Mouse (Mus musculus) bone marrow macrophage, adult 2 months (primary cell): Measurements from ENCODE around the gene Chtf18.

ENCODE experiments used
- CTCF ChIP-seq: IDR thresholded peaks from 2 replicates; pipeline ENCODE4 v1.5.1; 2012; ENCODE audit warnings: low read depth, mild to moderate bottlenecking, low read length, moderate library complexity
- POLR2A ChIP-seq: IDR thresholded peaks from 2 replicates; pipeline ENCODE4 v1.6.1; 2012; ENCODE audit warnings: mild to moderate bottlenecking, low read depth, low read length, borderline replicate concordance

- TF ChIP-seq CTCF = no peak
- TF ChIP-seq POLR2A = no peak
Observed at GRCm38 (mm10) chr17:25760148-25760547, 32.9 kb upstream of the Chtf18 start.
